Mouse (Mus musculus) activated CD4-positive, CD25-positive, alpha-beta regulatory T cell (primary cell): ENCODE data around the gene Uba1y. TPM values are rescaled to one million over a fixed set of nuclear protein-coding genes. Genes with fewer than 3 reads are reported as not detected.

Source experiments
- polyA plus RNA-seq, 2 experiments: library from polyadenylated mRNA; unstranded; fragments of 100-300 nt; shearing (Covaris generic); gene quantifications; one replicate each; pipeline ENCODE4 v1.2.1; 2017

The Uba1y gene
- polyA plus RNA-seq = under 1 TPM in 1 of 2 experiments, not detected in 1; 0.11 TPM

GRCm38 (mm10) chrY:818396-818795 is at the start of gene Uba1y:
Gene Uba1y (plus strand): TSS chrY:818649.

GRCm38 (mm10) chrY:797309-797708 is 21.1 kb upstream of the Uba1y start, which contains the start of gene Zfy1:
Gene Zfy1 (minus strand): TSS chrY:797409.

Other genes starting within 250 kb of the Uba1y start
- gene Zfy1, start 21.2 kb upstream of the Uba1y start, polyA plus RNA-seq = under 1 TPM in 1 of 2 experiments, not detected in 1; 0.15 TPM
- gene Kdm5d, start 79.1 kb downstream of the Uba1y start, polyA plus RNA-seq = 10 to 100 TPM; 22.4 to 38.1 TPM
- 100 to 1,000 TPM; 129 to 163 TPM for gene Eif2s3y, start 191.9 kb downstream of the Uba1y start, polyA plus RNA-seq